Mouse (Mus musculus): ENCODE results near the gene Ctsa. TPM values are rescaled to one million over a fixed set of nuclear protein-coding genes. Genes with fewer than 3 reads are reported as not detected.

Gene Ctsa
- polyA plus RNA-seq, 1 experiment = 7.3 TPM

GRCm38 (mm10) chr2:164803201-164803920 lies 29.3 kb upstream of the Ctsa start:
- H3K9me3 ChIP-seq (ENCODE audit: control insufficient read depth, low read length) = no peaks in the 10 kb centered on the region
- no peaks in the 10 kb centered on the region for H3K27me3 ChIP-seq (ENCODE audit: control insufficient read depth)
- peak overlapping the region; percentile 78 for H3K4me3 ChIP-seq (replicated peaks)
- TF ChIP-seq GATA1 (IDR thresholded peaks at IDR 0.05; ENCODE audit: low read length) = no peak
- TF ChIP-seq TAL1 (IDR thresholded peaks at IDR 0.05; ENCODE audit: low read length) = no peak; the same call in 2 of the 3 replicates
- peaks cover 53% of the 10 kb centered on the region for H3K36me3 ChIP-seq (ENCODE audit: control insufficient read depth)
- peaks cover 48% of the 10 kb centered on the region for H3K4me1 ChIP-seq (ENCODE audit: control insufficient read depth)

- TF ChIP-seq TAL1 (IDR thresholded peaks at IDR 0.05; ENCODE audit: low read length) (no peak), GATA1 (IDR thresholded peaks at IDR 0.05; ENCODE audit: low read length) (no peak)
- Histone ChIP-seq H3K9me3 (ENCODE audit: control insufficient read depth, low read length) (no peaks in the 10 kb centered on the region), H3K36me3 (ENCODE audit: control insufficient read depth) (peaks cover 53% of the 10 kb centered on the region), H3K4me1 (ENCODE audit: control insufficient read depth) (peaks cover 48% of the 10 kb centered on the region), H3K4me3 (replicated peaks) (peak overlapping the region; percentile 78), H3K27me3 (ENCODE audit: control insufficient read depth) (no peaks in the 10 kb centered on the region)
Observed at GRCm38 (mm10) chr2:164803921-164804313, 28.8 kb upstream of the Ctsa start.

- Histone ChIP-seq H3K27me3 (ENCODE audit: control insufficient read depth) (no peaks in the 10 kb centered on the region), H3K4me1 (ENCODE audit: control insufficient read depth) (peaks cover 50% of the 10 kb centered on the region), H3K4me3 (replicated peaks) (peak within 1 kb of the TSS; percentile 78), H3K9me3 (ENCODE audit: control insufficient read depth, low read length) (no peaks in the 10 kb centered on the region), H3K36me3 (ENCODE audit: control insufficient read depth) (peaks cover 53% of the 10 kb centered on the region)
- no peak for TF ChIP-seq GATA1 (IDR thresholded peaks at IDR 0.05; ENCODE audit: low read length)
- TF ChIP-seq TAL1 (IDR thresholded peaks at IDR 0.05; ENCODE audit: low read length) = no peak
Observed at GRCm38 (mm10) chr2:164804533-164805331, 27.9 kb upstream of the Ctsa start, which contains the start of the genes Acot8 and Zswim3. TSS of gene Acot8 (minus strand) at chr2:164804882. TSS of gene Zswim3 (plus strand) at chr2:164805098.

- Histone ChIP-seq H3K4me3 (replicated peaks) (peak overlapping the region; percentile 78), H3K27me3 (ENCODE audit: control insufficient read depth) (no peaks in the 10 kb centered on the region), H3K9me3 (ENCODE audit: control insufficient read depth, low read length) (no peaks in the 10 kb centered on the region), H3K4me1 (ENCODE audit: control insufficient read depth) (peaks cover 50% of the 10 kb centered on the region), H3K36me3 (ENCODE audit: control insufficient read depth) (peaks cover 52% of the 10 kb centered on the region)
- TF ChIP-seq GATA1 (IDR thresholded peaks at IDR 0.05; ENCODE audit: low read length) (no peak), TAL1 (IDR thresholded peaks at IDR 0.05; ENCODE audit: low read length) (no peak)
Observed at GRCm38 (mm10) chr2:164805332-164805718, 27.3 kb upstream of the Ctsa start.

GRCm38 (mm10) chr2:164806614-164807013 lies 26.1 kb upstream of the Ctsa start:
- Histone ChIP-seq H3K36me3 (ENCODE audit: control insufficient read depth) (peaks cover 45% of the 10 kb centered on the region), H3K4me3 (replicated peaks) (no peak overlapping the region), H3K27me3 (ENCODE audit: control insufficient read depth) (no peaks in the 10 kb centered on the region), H3K4me1 (ENCODE audit: control insufficient read depth) (peaks cover 48% of the 10 kb centered on the region), H3K9me3 (ENCODE audit: control insufficient read depth, low read length) (no peaks in the 10 kb centered on the region)
- TF ChIP-seq TAL1 (IDR thresholded peaks at IDR 0.05; ENCODE audit: low read length) = no peak
- TF ChIP-seq GATA1 (IDR thresholded peaks at IDR 0.05; ENCODE audit: low read length) = no peak

GRCm38 (mm10) chr2:164813557-164813956 lies 19.1 kb upstream of the Ctsa start:
- Histone ChIP-seq H3K36me3 (ENCODE audit: control insufficient read depth) (peaks cover 53% of the 10 kb centered on the region), H3K4me3 (replicated peaks) (no peak overlapping the region), H3K4me1 (ENCODE audit: control insufficient read depth) (peaks cover 33% of the 10 kb centered on the region), H3K9me3 (ENCODE audit: control insufficient read depth, low read length) (no peaks in the 10 kb centered on the region), H3K27me3 (ENCODE audit: control insufficient read depth) (no peaks in the 10 kb centered on the region)
- TF ChIP-seq GATA1 (IDR thresholded peaks at IDR 0.05; ENCODE audit: low read length) (no peak), TAL1 (IDR thresholded peaks at IDR 0.05; ENCODE audit: low read length) (no peak)

GRCm38 (mm10) chr2:164815348-164815747 lies 17.3 kb upstream of the Ctsa start:
- TF ChIP-seq GATA1 (IDR thresholded peaks at IDR 0.05; ENCODE audit: low read length) (no peak), TAL1 (IDR thresholded peaks at IDR 0.05; ENCODE audit: low read length) (no peak)
- H3K4me3 ChIP-seq (replicated peaks) = no peak overlapping the region
- H3K27me3 ChIP-seq (ENCODE audit: control insufficient read depth) = no peaks in the 10 kb centered on the region
- H3K9me3 ChIP-seq (ENCODE audit: control insufficient read depth, low read length) = no peaks in the 10 kb centered on the region
- peaks cover 48% of the 10 kb centered on the region for H3K36me3 ChIP-seq (ENCODE audit: control insufficient read depth)
- H3K4me1 ChIP-seq (ENCODE audit: control insufficient read depth) = peaks cover 31% of the 10 kb centered on the region

- no peaks in the 10 kb centered on the region for H3K27me3 ChIP-seq (ENCODE audit: control insufficient read depth)
- H3K9me3 ChIP-seq (ENCODE audit: control insufficient read depth, low read length) = no peaks in the 10 kb centered on the region
- peaks cover 31% of the 10 kb centered on the region for H3K4me1 ChIP-seq (ENCODE audit: control insufficient read depth)
- H3K4me3 ChIP-seq (replicated peaks) = no peak overlapping the region
- H3K36me3 ChIP-seq (ENCODE audit: control insufficient read depth) = peaks cover 50% of the 10 kb centered on the region
- no peak; the same call in 1 of the 2 replicates for TF ChIP-seq GATA1 (IDR thresholded peaks at IDR 0.05; ENCODE audit: low read length)
- TF ChIP-seq TAL1 (IDR thresholded peaks at IDR 0.05; ENCODE audit: low read length) = no peak
Observed at GRCm38 (mm10) chr2:164815821-164816220, 16.9 kb upstream of the Ctsa start.

- Histone ChIP-seq H3K36me3 (ENCODE audit: control insufficient read depth) (peaks cover 57% of the 10 kb centered on the region), H3K27me3 (ENCODE audit: control insufficient read depth) (no peaks in the 10 kb centered on the region), H3K9me3 (ENCODE audit: control insufficient read depth, low read length) (no peaks in the 10 kb centered on the region), H3K4me3 (replicated peaks) (no peak overlapping the region), H3K4me1 (ENCODE audit: control insufficient read depth) (peaks cover 42% of the 10 kb centered on the region)
- no peak for TF ChIP-seq GATA1 (IDR thresholded peaks at IDR 0.05; ENCODE audit: low read length)
- no peak for TF ChIP-seq TAL1 (IDR thresholded peaks at IDR 0.05; ENCODE audit: low read length)
Observed at GRCm38 (mm10) chr2:164817206-164817605, 15.5 kb upstream of the Ctsa start.

All from erythroblast, embryonic 14.5 days (primary cell).